Mouse (Mus musculus): ENCODE data around the gene Thop1. TPM values are rescaled to one million over a fixed set of nuclear protein-coding genes. Genes with fewer than 3 reads are reported as not detected.

Thop1 gene
- polyA plus RNA-seq (2012; fragmentation: generic; extraction: Trizol): 67.3 TPM
- long read RNA-seq, experiment 1, transcript Thop1-201 (13 exons, 2,832 nt): major isoform, 28 of 40 reads
- long read RNA-seq, experiment 1, partial matches to known transcripts: 6 of 40 reads
- long read RNA-seq, experiment 1, other reads (novel, unspliced or antisense): 6 of 40 reads
- long read RNA-seq, experiment 2, transcript Thop1-201 (13 exons, 2,832 nt): major isoform, 1,003 of 1,108 reads
- long read RNA-seq, experiment 2, partial matches to known transcripts: 17 of 1,108 reads
- long read RNA-seq, experiment 2, other reads (novel, unspliced or antisense): 88 of 1,108 reads

GRCm38 (mm10) chr10:81069836-81070235 lies at the start of gene Thop1:
TSS of gene Thop1 (plus strand) at chr10:81070035.
- H3K36me3 ChIP-seq (ENCODE audit: control insufficient read depth, insufficient read depth): peaks cover 23% of the 10 kb centered on the region
- TF ChIP-seq MYOG (IDR thresholded peaks at IDR 0.05; ENCODE audit: control insufficient read depth, extremely low read depth, insufficient read length) (no peak), USF1 (IDR thresholded peaks at IDR 0.05; ENCODE audit: low read depth) (no peak), MAX (IDR thresholded peaks at IDR 0.05) (peak; percentile 91), CTCF (IDR thresholded peaks at IDR 0.05; ENCODE audit: control insufficient read depth, insufficient read depth, insufficient read length) (no peak), MYOD1 (IDR thresholded peaks at IDR 0.05; ENCODE audit: control insufficient read depth, insufficient read length, low read depth) (no peak), CEBPB (IDR thresholded peaks at IDR 0.05; ENCODE audit: low read depth) (no peak), FOSL1 (IDR thresholded peaks at IDR 0.05; ENCODE audit: insufficient read depth, low read length, poor library complexity, severe bottlenecking) (no peak)
- peaks cover 32% of the 10 kb centered on the region for H3K79me2 ChIP-seq (ENCODE audit: control insufficient read depth, insufficient read depth)

DNA sequence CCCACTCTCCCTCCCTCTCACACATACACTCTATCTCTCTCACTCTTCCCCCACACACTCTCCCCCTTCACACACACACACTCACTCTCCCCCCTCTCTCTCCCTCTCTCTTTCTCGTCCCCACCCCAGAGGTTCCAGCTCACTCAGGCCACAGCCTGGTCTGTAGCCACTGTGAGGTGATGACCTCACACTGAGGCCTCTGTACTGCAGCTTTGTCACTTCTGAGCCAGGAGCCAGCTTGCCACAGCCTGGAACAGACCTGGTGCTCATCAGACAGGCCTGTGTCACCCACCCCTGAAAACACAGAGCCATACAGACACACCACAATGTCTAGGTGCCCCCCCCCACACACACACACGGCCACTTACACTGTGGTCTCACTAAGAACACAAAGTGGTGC lies 49.6 kb upstream of the Thop1 start:
- Histone ChIP-seq H3K36me3 (ENCODE audit: control insufficient read depth, insufficient read depth) (no peaks in the 10 kb centered on the region), H3K79me3 (ENCODE audit: low read depth) (no peaks in the 10 kb centered on the region), H3K4me3 (ENCODE audit: insufficient read depth, poor library complexity, severe bottlenecking) (no peak overlapping the region), H3K27me3 (ENCODE audit: control insufficient read depth, insufficient read depth, insufficient read length) (peaks cover 3% of the 10 kb centered on the region), H3ac (ENCODE audit: control insufficient read depth, insufficient read length, low read depth) (no peak overlapping the region), H3K79me2 (ENCODE audit: control insufficient read depth, insufficient read depth) (no peaks in the 10 kb centered on the region)
- no peak for TF ChIP-seq MAX (IDR thresholded peaks at IDR 0.05)
- no peak for TF ChIP-seq USF1 (IDR thresholded peaks at IDR 0.05; ENCODE audit: low read depth)
- TF ChIP-seq MYOD1 (IDR thresholded peaks at IDR 0.05; ENCODE audit: control insufficient read depth, insufficient read length, low read depth): no peak
- no peak for TF ChIP-seq MYOG (IDR thresholded peaks at IDR 0.05; ENCODE audit: control insufficient read depth, extremely low read depth, insufficient read length)

More at GRCm38 (mm10) chr10:81069836-81070235, at the start of gene Thop1:
- peak within 1 kb of the TSS; percentile 75 for H3K4me3 ChIP-seq (ENCODE audit: insufficient read depth, poor library complexity, severe bottlenecking)
- H3ac ChIP-seq (ENCODE audit: control insufficient read depth, insufficient read length, low read depth): peak within 1 kb of the TSS; percentile 94
- peaks cover 5% of the 10 kb centered on the region for H3K27me3 ChIP-seq (ENCODE audit: control insufficient read depth, insufficient read depth, insufficient read length)
- peaks cover 18% of the 10 kb centered on the region for H3K79me3 ChIP-seq (ENCODE audit: low read depth)

DNA sequence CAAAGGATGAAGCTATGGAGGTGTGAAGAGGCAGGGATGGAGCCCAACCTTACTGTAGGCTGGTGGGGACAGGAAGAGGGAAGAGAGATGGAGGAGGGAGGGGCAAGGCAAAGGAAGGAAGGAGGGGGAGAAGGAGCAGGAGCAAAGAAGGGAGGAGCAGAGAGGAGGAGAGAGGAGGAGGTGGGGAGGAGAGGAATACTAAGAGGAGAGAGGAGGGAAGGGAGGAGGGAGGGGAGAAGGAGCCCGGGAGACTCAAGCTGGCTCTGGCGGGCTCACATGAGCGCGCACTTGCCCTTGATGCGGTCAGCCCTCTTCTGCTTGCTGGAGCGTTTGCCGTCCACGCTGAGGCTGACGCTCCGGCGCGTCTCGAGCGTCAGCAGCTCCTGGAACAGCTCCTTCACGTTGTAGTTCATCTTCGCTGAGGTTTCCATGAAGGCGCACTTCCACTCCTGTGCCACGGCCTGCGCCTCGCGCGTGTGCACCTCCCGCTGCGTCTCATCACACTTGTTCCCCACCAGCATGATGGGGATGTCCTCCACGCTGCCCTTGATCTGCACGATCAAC lies 48.2 kb upstream of the Thop1 start:
- Histone ChIP-seq H3K27me3 (ENCODE audit: control insufficient read depth, insufficient read depth, insufficient read length) (peaks cover 3% of the 10 kb centered on the region), H3K79me3 (ENCODE audit: low read depth) (no peaks in the 10 kb centered on the region), H3ac (ENCODE audit: control insufficient read depth, insufficient read length, low read depth) (peak overlapping the region; percentile 3), H3K36me3 (ENCODE audit: control insufficient read depth, insufficient read depth) (no peaks in the 10 kb centered on the region), H3K79me2 (ENCODE audit: control insufficient read depth, insufficient read depth) (no peaks in the 10 kb centered on the region), H3K4me3 (ENCODE audit: insufficient read depth, poor library complexity, severe bottlenecking) (no peak overlapping the region)
- TF ChIP-seq MYOG (IDR thresholded peaks at IDR 0.05; ENCODE audit: control insufficient read depth, extremely low read depth, insufficient read length) (no peak), CEBPB (IDR thresholded peaks at IDR 0.05; ENCODE audit: low read depth) (no peak), MAX (IDR thresholded peaks at IDR 0.05) (no peak), MYOD1 (IDR thresholded peaks at IDR 0.05; ENCODE audit: control insufficient read depth, insufficient read length, low read depth) (no peak), CTCF (IDR thresholded peaks at IDR 0.05; ENCODE audit: control insufficient read depth, insufficient read depth, insufficient read length) (no peak), USF1 (IDR thresholded peaks at IDR 0.05; ENCODE audit: low read depth) (no peak), FOSL1 (IDR thresholded peaks at IDR 0.05; ENCODE audit: insufficient read depth, low read length, poor library complexity, severe bottlenecking) (no peak)

- Histone ChIP-seq H3ac (ENCODE audit: control insufficient read depth, insufficient read length, low read depth) (no peak overlapping the region), H3K79me3 (ENCODE audit: low read depth) (no peaks in the 10 kb centered on the region), H3K36me3 (ENCODE audit: control insufficient read depth, insufficient read depth) (no peaks in the 10 kb centered on the region), H3K4me3 (ENCODE audit: insufficient read depth, poor library complexity, severe bottlenecking) (no peak overlapping the region), H3K79me2 (ENCODE audit: control insufficient read depth, insufficient read depth) (no peaks in the 10 kb centered on the region), H3K27me3 (ENCODE audit: control insufficient read depth, insufficient read depth, insufficient read length) (peaks cover 3% of the 10 kb centered on the region)
- no peak for TF ChIP-seq MYOD1 (IDR thresholded peaks at IDR 0.05; ENCODE audit: control insufficient read depth, insufficient read length, low read depth)
- no peak for TF ChIP-seq USF1 (IDR thresholded peaks at IDR 0.05; ENCODE audit: low read depth)
- no peak for TF ChIP-seq CEBPB (IDR thresholded peaks at IDR 0.05; ENCODE audit: low read depth)
Measured at GRCm38 (mm10) chr10:81022744-81023143, 47.1 kb upstream of the Thop1 start.

DNA sequence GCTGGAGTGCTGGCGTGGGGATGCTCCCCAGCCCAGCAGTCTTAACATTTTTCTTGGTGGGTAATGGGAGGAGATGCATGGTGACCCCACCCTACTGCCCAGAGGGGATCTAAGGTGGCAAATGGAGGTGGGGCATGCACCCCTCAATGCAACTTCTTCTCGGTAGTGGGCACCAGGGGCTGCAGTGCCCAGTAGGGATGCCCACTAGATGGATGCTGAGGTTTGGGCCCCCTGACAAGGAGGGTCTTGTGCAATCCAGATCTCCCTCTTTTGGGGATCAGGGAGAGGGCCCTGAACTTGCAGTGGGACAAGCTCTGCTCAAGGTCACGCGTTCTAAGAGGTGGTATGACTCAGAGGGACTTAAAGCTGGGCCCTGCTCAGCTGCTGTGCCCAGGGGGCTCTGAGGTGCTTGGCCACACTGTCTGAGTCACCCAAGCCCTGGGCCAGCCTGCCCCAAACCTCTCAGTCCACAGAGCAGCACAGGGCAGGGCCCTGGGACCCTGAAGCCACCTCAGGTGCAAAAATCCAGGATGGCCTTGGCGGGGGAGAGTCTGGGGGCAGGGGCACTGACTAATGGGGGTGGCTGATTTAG lies 45.4 kb upstream of the Thop1 start:
- H3ac ChIP-seq (ENCODE audit: control insufficient read depth, insufficient read length, low read depth): no peak overlapping the region
- H3K79me3 ChIP-seq (ENCODE audit: low read depth): no peaks in the 10 kb centered on the region
- peaks cover 3% of the 10 kb centered on the region for H3K27me3 ChIP-seq (ENCODE audit: control insufficient read depth, insufficient read depth, insufficient read length)
- TF ChIP-seq CTCF (IDR thresholded peaks at IDR 0.05; ENCODE audit: control insufficient read depth, insufficient read depth, insufficient read length) (no peak), MYOD1 (IDR thresholded peaks at IDR 0.05; ENCODE audit: control insufficient read depth, insufficient read length, low read depth) (peak; percentile 9), FOSL1 (IDR thresholded peaks at IDR 0.05; ENCODE audit: insufficient read depth, low read length, poor library complexity, severe bottlenecking) (no peak)
- no peak overlapping the region for H3K4me3 ChIP-seq (ENCODE audit: insufficient read depth, poor library complexity, severe bottlenecking)
- no peaks in the 10 kb centered on the region for H3K79me2 ChIP-seq (ENCODE audit: control insufficient read depth, insufficient read depth)
- H3K36me3 ChIP-seq (ENCODE audit: control insufficient read depth, insufficient read depth): no peaks in the 10 kb centered on the region

All from C2C12 (cell line).